Mouse (Mus musculus) CH12.LX (cell line): Measurements from ENCODE around the gene Rdm1. TPM values are rescaled to one million over a fixed set of nuclear protein-coding genes. Genes with fewer than 3 reads are reported as not detected.
A peak's percentile ranks its signal among the peaks of the same experiment; 100 is the strongest.
"Not testable (repeated sequence)": the region's sequence is repeated elsewhere in the genome, so short reads cannot be mapped to it uniquely, and the experiment has no call there.

Experiments
- DNase-seq: peaks from one replicate; pipeline ENCODE4 v3.0.0-alpha.2; 2013; ENCODE audit errors: extremely low read depth
- H3K27ac ChIP-seq: 2 replicates; pipeline ENCODE4 v1.5.1; 2012; ENCODE audit warnings: low read depth, mild to moderate bottlenecking, control low read depth, moderate library complexity; ENCODE audit not compliant: insufficient read depth
- H3K27me3 ChIP-seq: replicated peaks from 2 replicates; pipeline ENCODE3; 2012; ENCODE audit warnings: inconsistent platforms
- H3K36me3 ChIP-seq, 2 experiments: replicated peaks in 1 of 2; 2 replicates each; pipeline versions ENCODE3 to v1.6.1; 2012; ENCODE audit warnings: inconsistent platforms in 1 of 2, low read length in 1 of 2, mild to moderate bottlenecking in 1 of 2, mixed read lengths in 1 of 2, moderate library complexity in 1 of 2; ENCODE audit not compliant: control insufficient read depth in 1 of 2, insufficient read depth in 1 of 2
- H3K4me1 ChIP-seq, 2 experiments: 2 replicates each; pipeline ENCODE4 v1.6.1; 2012; ENCODE audit warnings: inconsistent platforms in 1 of 2, moderate library complexity in 1 of 2; ENCODE audit not compliant: insufficient read depth in 2 of 2, control insufficient read depth in 1 of 2
- H3K4me2 ChIP-seq: 2 replicates; pipeline ENCODE4 v1.6.1; 2012; ENCODE audit warnings: low read depth, mild to moderate bottlenecking, control low read depth; ENCODE audit not compliant: poor library complexity, insufficient read depth, severe bottlenecking
- H3K4me3 ChIP-seq, 3 experiments: fragments of 150-350 bp in 1 of 3; sonication (generic) in 1 of 3; replicated peaks in 1 of 3; 2 replicates each; pipeline versions ENCODE3 to v1.5.1; 2011 to 2012; ENCODE audit warnings: low read depth in 2 of 3, low read length in 2 of 3, mild to moderate bottlenecking in 2 of 3, moderate library complexity in 2 of 3, control low read depth in 1 of 3, improper control_type of control experiment in 1 of 3, inconsistent platforms in 1 of 3, mixed read lengths in 1 of 3; ENCODE audit not compliant: poor library complexity in 1 of 3
- H3K79me2 ChIP-seq: replicated peaks from 2 replicates; pipeline ENCODE4 v1.6.1; 2012; ENCODE audit warnings: mild to moderate bottlenecking, moderate library complexity; ENCODE audit not compliant: control insufficient read depth, poor library complexity, insufficient read depth, severe bottlenecking; ENCODE audit errors: extremely low read depth
- H3K9ac ChIP-seq: 2 replicates; pipeline ENCODE4 v1.6.1; 2012; ENCODE audit warnings: low read depth, mild to moderate bottlenecking, control low read depth, moderate library complexity; ENCODE audit not compliant: insufficient read depth
- H3K9me3 ChIP-seq: replicated peaks from 2 replicates; pipeline ENCODE3; 2012; ENCODE audit warnings: low read length, inconsistent platforms, mixed read lengths
- BHLHE40 ChIP-seq: IDR thresholded peaks from 2 replicates; pipeline ENCODE4 v1.6.1; 2011; ENCODE audit warnings: mild to moderate bottlenecking, low read depth, low read length, improper control_type of control experiment
- CHD2 ChIP-seq: IDR thresholded peaks from 2 replicates; pipeline ENCODE4 v1.6.1; 2011; ENCODE audit warnings: low read length, improper control_type of control experiment
- E2F4 ChIP-seq: IDR thresholded peaks from 2 replicates; pipeline ENCODE4 v1.6.1; 2011; ENCODE audit warnings: low read depth, low read length, improper control_type of control experiment; ENCODE audit not compliant: insufficient replicate concordance
- ELF1 ChIP-seq: IDR thresholded peaks from 2 replicates; pipeline ENCODE4 v1.6.1; 2014; ENCODE audit warnings: low read depth, mild to moderate bottlenecking, inconsistent platforms, low read length, improper control_type of control experiment
- EP300 ChIP-seq: IDR thresholded peaks from 2 replicates; pipeline ENCODE4 v1.6.1; 2011; ENCODE audit warnings: low read length, improper control_type of control experiment
- ETS1 ChIP-seq: conservative IDR thresholded peaks from 2 replicates; pipeline ENCODE4 v1.6.1; 2012; ENCODE audit warnings: low read depth, mild to moderate bottlenecking, inconsistent platforms, low read length, improper control_type of control experiment, moderate library complexity
- HCFC1 ChIP-seq: IDR thresholded peaks from 2 replicates; pipeline ENCODE4 v1.6.1; 2012; ENCODE audit warnings: low read depth, mild to moderate bottlenecking, inconsistent platforms, low read length, improper control_type of control experiment
- IRF4 ChIP-seq: IDR thresholded peaks from 2 replicates; pipeline ENCODE4 v1.6.1; 2014; ENCODE audit warnings: low read depth, mild to moderate bottlenecking, inconsistent platforms, low read length, improper control_type of control experiment
- JUND ChIP-seq: conservative IDR thresholded peaks from 2 replicates; pipeline ENCODE4 v1.6.1; 2011; ENCODE audit warnings: low read depth, low read length, improper control_type of control experiment
- KAT2A ChIP-seq: IDR thresholded peaks from 2 replicates; pipeline ENCODE4 v1.6.1; 2012; ENCODE audit warnings: low read length, improper control_type of control experiment, inconsistent platforms; ENCODE audit not compliant: insufficient replicate concordance
- MAFK ChIP-seq: IDR thresholded peaks from 2 replicates; pipeline ENCODE4 v1.6.1; 2011; ENCODE audit warnings: low read length, improper control_type of control experiment; ENCODE audit not compliant: insufficient replicate concordance
- MAX ChIP-seq: IDR thresholded peaks from 2 replicates; pipeline ENCODE4 v1.6.1; 2011; ENCODE audit warnings: low read length, improper control_type of control experiment
- MAZ ChIP-seq: IDR thresholded peaks from 2 replicates; pipeline ENCODE4 v1.6.1; 2012; ENCODE audit warnings: low read depth, mild to moderate bottlenecking, inconsistent platforms, low read length, improper control_type of control experiment, moderate library complexity
- MEF2A ChIP-seq: IDR thresholded peaks from 2 replicates; pipeline ENCODE4 v1.6.1; 2014; ENCODE audit warnings: low read depth, mild to moderate bottlenecking, inconsistent platforms, low read length, improper control_type of control experiment, borderline replicate concordance
- MXI1 ChIP-seq: IDR thresholded peaks from 2 replicates; pipeline ENCODE4 v1.6.1; 2011; ENCODE audit warnings: mild to moderate bottlenecking, low read depth, low read length, improper control_type of control experiment
- MYC ChIP-seq: IDR thresholded peaks from 2 replicates; pipeline ENCODE4 v1.6.1; 2011; ENCODE audit warnings: low read depth, mild to moderate bottlenecking, improper control_type of control experiment, low read length
- NELFE ChIP-seq: IDR thresholded peaks from 2 replicates; pipeline ENCODE4 v1.6.1; 2011; ENCODE audit warnings: low read depth, low read length, improper control_type of control experiment
- NRF1 ChIP-seq: IDR thresholded peaks from 2 replicates; pipeline ENCODE4 v1.6.1; 2014; ENCODE audit warnings: low read depth, mild to moderate bottlenecking, inconsistent platforms, low read length, improper control_type of control experiment, moderate library complexity
- POLR2A ChIP-seq: IDR thresholded peaks from 2 replicates; pipeline ENCODE4 v1.6.1; 2011; ENCODE audit warnings: low read depth, mild to moderate bottlenecking, improper control_type of control experiment, low read length
- POLR2AphosphoS2 ChIP-seq: IDR thresholded peaks from 2 replicates; pipeline ENCODE4 v1.6.1; 2011; ENCODE audit warnings: low read depth, low read length, improper control_type of control experiment
- RCOR1 ChIP-seq: conservative IDR thresholded peaks from 2 replicates; pipeline ENCODE4 v1.6.1; 2012; ENCODE audit warnings: low read depth, mild to moderate bottlenecking, inconsistent platforms, low read length, improper control_type of control experiment
- SIN3A ChIP-seq: IDR thresholded peaks from 2 replicates; pipeline ENCODE4 v1.6.1; 2012; ENCODE audit warnings: low read length, improper control_type of control experiment, inconsistent platforms
- TBP ChIP-seq: conservative IDR thresholded peaks from 2 replicates; pipeline ENCODE4 v1.6.1; 2011; ENCODE audit warnings: low read depth, low read length, improper control_type of control experiment
- TCF12 ChIP-seq: IDR thresholded peaks from 2 replicates; pipeline ENCODE4 v1.6.1; 2014; ENCODE audit warnings: low read depth, mild to moderate bottlenecking, inconsistent platforms, low read length, improper control_type of control experiment
- UBTF ChIP-seq: IDR thresholded peaks from 2 replicates; pipeline ENCODE4 v1.6.1; 2012; ENCODE audit warnings: low read depth, mild to moderate bottlenecking, inconsistent platforms, low read length, improper control_type of control experiment, moderate library complexity
- ZMIZ1 ChIP-seq: IDR thresholded peaks from 2 replicates; pipeline ENCODE4 v1.6.1; 2012; ENCODE audit warnings: low read depth, mild to moderate bottlenecking, inconsistent platforms, low read length, improper control_type of control experiment
- ZNF384 ChIP-seq: IDR thresholded peaks from 2 replicates; pipeline ENCODE4 v1.6.1; 2012; ENCODE audit warnings: low read depth, low read length, improper control_type of control experiment, inconsistent platforms
- dilution Hi-C: fragments of 300-500 bp; cut with MboI; formaldehyde crosslinking; loops from 2 replicates; pipeline ENCODE4 v1.14.3; 2020; ENCODE audit warnings: low sequenced_read_pairs; ENCODE audit not compliant: extremely low pct_unique_long_range_greater_than_20kb, extremely low pct_ligation_motif_present
- in situ Hi-C: fragments of 300-500 bp; cut with MboI; formaldehyde crosslinking; loops from 3 replicates; pipeline ENCODE4 v1.14.3; 2019; ENCODE audit warnings: low sequenced_read_pairs, low pct_ligation_motif_present, low pct_unique_long_range_greater_than_20kb, mixed read lengths
- polyA plus RNA-seq: library from polyadenylated mRNA; unstranded; fragments of >175 nt; gene quantifications from 2 replicates; pipeline ENCODE4 v1.2.1, GENCODE M21; 2012; ENCODE audit warnings: low read depth; ENCODE audit not compliant: insufficient read length
- total RNA-seq, 2 experiments: library from RNA; depleted of rRNA; stranded (reverse); fragments of 300-350 nt in 1 of 2; fragments of >200 nt in 1 of 2; gene quantifications; 2 replicates each; pipeline ENCODE4 v1.2.3; 2012 to 2014

The Rdm1 gene
- total and polyA plus RNA-seq, 3 experiments: 9.6 to 28.5 (median 19.2) TPM

DNA sequence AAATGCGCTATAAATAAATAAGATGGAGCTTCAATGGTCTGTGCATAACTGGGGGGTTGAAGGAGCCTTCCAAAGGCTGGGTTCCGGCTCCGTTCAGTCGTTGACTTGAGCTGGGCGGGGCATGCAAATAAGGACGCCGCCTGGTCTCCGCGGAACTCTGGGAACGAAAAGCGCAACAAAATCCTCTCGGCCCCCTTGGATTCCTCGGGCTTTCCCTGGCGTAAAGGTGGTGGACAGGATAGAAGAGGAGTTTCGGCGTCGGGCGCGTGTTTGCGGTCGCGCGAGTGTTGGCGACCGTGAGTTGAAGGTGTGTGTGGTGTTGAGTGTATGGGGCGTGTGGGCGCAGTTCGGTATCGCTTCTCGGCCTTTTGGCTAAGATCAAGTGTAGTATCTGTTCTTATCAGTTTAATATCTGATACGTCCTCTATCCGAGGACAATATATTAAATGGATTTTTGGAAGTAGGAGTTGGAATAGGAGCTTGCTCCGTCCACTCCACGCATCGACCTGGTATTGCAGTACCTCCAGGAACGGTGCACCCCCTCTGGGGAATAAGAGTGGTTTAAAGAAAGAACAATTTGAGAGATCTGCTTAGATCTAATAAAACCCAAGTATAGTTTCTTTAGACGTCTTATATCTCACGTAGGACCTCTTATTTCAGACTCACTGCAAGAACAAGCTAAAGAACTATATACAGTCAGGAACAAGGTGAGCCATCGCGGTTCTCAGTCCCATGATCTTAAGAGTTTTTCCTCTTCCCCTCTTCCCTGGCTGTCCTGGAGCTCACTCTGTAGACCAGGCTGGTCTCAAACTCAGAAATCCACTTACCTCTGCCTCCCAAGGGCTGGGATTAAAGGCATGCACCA, 31.1 kb downstream of the Rdm1 start:
- dilution Hi-C loops, in situ Hi-C loops, H3K79me2 ChIP-seq, H3K36me3 ChIP-seq, H3K9me3 ChIP-seq, H3K4me3 ChIP-seq: not testable (repeated sequence)
- DNase-seq: peak; percentile 99
- Histone ChIP-seq H3K4me1 (peaks cover 4 to 20% of the 10 kb centered on the region in 2 experiments; a peak in 3 of 4 replicates), H3K27me3 (peaks cover 40% of the 10 kb centered on the region), H3K9ac (peak overlapping the region; percentile 55), H3K4me2 (peak overlapping the region; percentile 30; the same call in 1 of the 2 replicates), H3K27ac (peak overlapping the region; percentile 51; the same call in 1 of the 2 replicates)
- TF ChIP-seq RCOR1 (peak; percentile 95), SIN3A (peak; percentile 19; the same call in 1 of the 2 replicates), CHD2 (peak; percentile 76), MYC (peak; percentile 48; the same call in 1 of the 2 replicates), MEF2A (peak; percentile 76), E2F4 (peak; percentile 40; the same call in 1 of the 2 replicates), TBP (peak; percentile 96), NRF1 (peak; percentile 52; the same call in 1 of the 2 replicates), KAT2A (0 out of 2 replicates have a peak, but pooled peaks have one; percentile 45), MAFK (peak; percentile 27; the same call in 1 of the 2 replicates), ETS1 (peak; percentile 83), MAZ (peak; percentile 85; the same call in 1 of the 2 replicates), JUND (peak; percentile 57; the same call in 1 of the 2 replicates), ZNF384 (peak; percentile 37; the same call in 1 of the 2 replicates), ELF1 (peak; percentile 83), MAX (peak; percentile 72), UBTF (peak; percentile 88; the same call in 1 of the 2 replicates), TCF12 (peak; percentile 91), POLR2A (peak; percentile 95), BHLHE40 (peak; percentile 35; the same call in 1 of the 2 replicates), EP300 (0 out of 2 replicates have a peak, but pooled peaks have one; percentile 33), HCFC1 (peak; percentile 73), IRF4 (peak; percentile 61), MXI1 (peak; percentile 57; the same call in 1 of the 2 replicates), NELFE (peak; percentile 91), ZMIZ1 (peak; percentile 100), POLR2AphosphoS2 (peak; percentile 100)
